Mouse (Mus musculus) midbrain, embryonic 13.5 days (tissue): ENCODE data around the gene Zfp551. TPM values are rescaled to one million over a fixed set of nuclear protein-coding genes. Genes with fewer than 3 reads are reported as not detected.

Experiments
- ATAC-seq: fragments of 200-750 bp; cut with Nextera tagmentation; 2 replicates; pipeline ENCODE4 v1.8.0; 2017; ENCODE audit warnings: mild to moderate bottlenecking, moderate TSS enrichment, moderate library complexity
- H3K27ac ChIP-seq: fragments of 300-500 bp; sonication (generic); 2 replicates; pipeline ENCODE4 v1.5.1; 2015; ENCODE audit warnings: inconsistent platforms, mild to moderate bottlenecking, moderate library complexity
- H3K27me3 ChIP-seq: fragments of 300-500 bp; sonication (generic); 2 replicates; pipeline ENCODE4 v1.6.1; 2015; ENCODE audit warnings: mild to moderate bottlenecking, inconsistent platforms
- H3K36me3 ChIP-seq: fragments of 300-500 bp; sonication (generic); 2 replicates; pipeline ENCODE4 v1.6.1; 2015; ENCODE audit warnings: mild to moderate bottlenecking, inconsistent platforms
- H3K4me1 ChIP-seq: fragments of 300-500 bp; sonication (generic); replicated peaks from 2 replicates; pipeline ENCODE4 v1.6.1; 2015; ENCODE audit warnings: inconsistent platforms
- H3K4me2 ChIP-seq: fragments of 300-500 bp; sonication (generic); replicated peaks from 2 replicates; pipeline ENCODE4 v1.6.1; 2015; ENCODE audit warnings: moderate library complexity, mild to moderate bottlenecking, inconsistent platforms
- H3K4me3 ChIP-seq: fragments of 300-500 bp; sonication (generic); replicated peaks from 2 replicates; pipeline ENCODE4 v1.5.1; 2015; ENCODE audit warnings: mild to moderate bottlenecking, inconsistent platforms
- H3K9ac ChIP-seq: fragments of 300-500 bp; sonication (generic); replicated peaks from 2 replicates; pipeline ENCODE4 v1.6.1; 2015; ENCODE audit warnings: mild to moderate bottlenecking, inconsistent platforms
- H3K9me3 ChIP-seq: fragments of 300-500 bp; sonication (generic); 2 replicates; pipeline ENCODE4 v1.6.1; 2016; ENCODE audit warnings: mild to moderate bottlenecking, inconsistent platforms
- WGBS: fragments of 180-500 bp; shearing (Covaris S2); methylation state at CpG from one replicate; pipeline ENCODE4 v1.1.7; 2015; 5-methylcytosine and 5-hydroxymethylcytosine counted together
- polyA plus RNA-seq: library from polyadenylated mRNA; unstranded; fragments of >200 nt; fragmentation: Nextera tagmentation; extraction: Ambion mirVana; gene quantifications from 2 replicates; pipeline ENCODE4 v1.2.1, GENCODE M21; 2015

Gene Zfp551
- 8.0 and 10.9 TPM in 2 replicates for polyA plus RNA-seq

- H3K4me3 ChIP-seq, result peak within 1 kb of the TSS; percentile 65
- peaks cover 16% of the 10 kb centered on the region for H3K4me1 ChIP-seq
- 1% methylated on average over 27 of the region's 27 CpGs for WGBS
- H3K27ac ChIP-seq, result 0 out of 2 replicates have a peak within 1 kb of the TSS, but pooled peaks have one; percentile 44
- H3K9ac ChIP-seq, result peak within 1 kb of the TSS; percentile 84
- peak within 1 kb of the TSS; percentile 69 for H3K4me2 ChIP-seq
- peak; percentile 95 for ATAC-seq
- peaks cover 21% of the 10 kb centered on the region for H3K36me3 ChIP-seq
- H3K27me3 ChIP-seq, result no peaks in the 10 kb centered on the region
- H3K9me3 ChIP-seq, result no peaks in the 10 kb centered on the region
Observed at GRCm38 (mm10) chr7:12422245-12422849, at the start of gene Zfp551. Zfp551 (minus strand) TSS chr7:12422751.

GRCm38 (mm10) chr7:12422855-12423254 is 304 bp upstream of the Zfp551 start:
- Histone ChIP-seq H3K36me3 (peaks cover 19% of the 10 kb centered on the region), H3K4me3 (peak overlapping the region; percentile 65), H3K27me3 (no peaks in the 10 kb centered on the region), H3K4me1 (peaks cover 16% of the 10 kb centered on the region), H3K9me3 (no peaks in the 10 kb centered on the region), H3K4me2 (peak overlapping the region; percentile 69), H3K9ac (no peak overlapping the region), H3K27ac (no peak overlapping the region)
- peak; percentile 55 for ATAC-seq
- WGBS, result 64% methylated on average over 3 of the region's 3 CpGs

- Histone ChIP-seq H3K27me3 (no peaks in the 10 kb centered on the region), H3K4me3 (peak overlapping the region; percentile 65), H3K4me2 (peak overlapping the region; percentile 69), H3K9me3 (0 out of 2 replicates have a peak, but pooled peaks cover 2% of the 10 kb centered on the region), H3K4me1 (peaks cover 16% of the 10 kb centered on the region), H3K9ac (peak overlapping the region; percentile 84), H3K36me3 (peaks cover 27% of the 10 kb centered on the region), H3K27ac (no peak overlapping the region)
- peak; percentile 37; the same call in 1 of the 2 replicates for ATAC-seq
- WGBS, result 61% methylated on average over 5 of the region's 5 CpGs
Observed at GRCm38 (mm10) chr7:12421741-12422140, 810 bp downstream of the Zfp551 start.

GRCm38 (mm10) chr7:12369173-12369572 is 53.4 kb downstream of the Zfp551 start, which contains the start of gene Vmn1r84:
Vmn1r84 (minus strand) TSS chr7:12369273.
- Histone ChIP-seq H3K9me3 (peaks cover 5% of the 10 kb centered on the region; the same call in 1 of the 2 replicates), H3K27me3 (no peaks in the 10 kb centered on the region), H3K9ac (no peak within 1 kb of the TSS), H3K27ac (no peak within 1 kb of the TSS), H3K4me2 (no peak within 1 kb of the TSS), H3K36me3 (no peaks in the 10 kb centered on the region), H3K4me3 (no peak within 1 kb of the TSS), H3K4me1 (no peaks in the 10 kb centered on the region)
- no peak for ATAC-seq
- WGBS, result 62% methylated on average over 1 of the region's 1 CpGs

Other genes starting within 250 kb of the Zfp551 start
- gene Vmn1r80, start 233.5 kb downstream of the Zfp551 start, polyA plus RNA-seq, result not detected in 2 replicates
- not detected in 2 replicates for gene Vmn1r81, start 154.5 kb downstream of the Zfp551 start, polyA plus RNA-seq
- not detected in 2 replicates for gene Vmn1r82, start 122.3 kb downstream of the Zfp551 start, polyA plus RNA-seq
- not detected in 2 replicates for gene Vmn1r83, start 93.3 kb downstream of the Zfp551 start, polyA plus RNA-seq
- not detected in 2 replicates for gene Vmn1r84, start 53.5 kb downstream of the Zfp551 start, polyA plus RNA-seq
- gene Zfp606, start 55.5 kb upstream of the Zfp551 start, polyA plus RNA-seq, result 61.6 and 65.9 TPM in 2 replicates
- not detected in 2 replicates for gene 2900092C05Rik, start 89.8 kb upstream of the Zfp551 start, polyA plus RNA-seq
- 0.01 TPM in 1 of 2 replicates, not detected in the other for gene Vmn2r53, start 186.0 kb upstream of the Zfp551 start, polyA plus RNA-seq
- gene Vmn2r54, start 217.6 kb upstream of the Zfp551 start, polyA plus RNA-seq, result not detected in 2 replicates